Mouse (Mus musculus): Measurements from ENCODE around the gene Sytl1. TPM values are rescaled to one million over a fixed set of nuclear protein-coding genes. Genes with fewer than 3 reads are reported as not detected.

Gene Sytl1
- polyA plus RNA-seq, 1 experiment = 45.2 TPM

DNA sequence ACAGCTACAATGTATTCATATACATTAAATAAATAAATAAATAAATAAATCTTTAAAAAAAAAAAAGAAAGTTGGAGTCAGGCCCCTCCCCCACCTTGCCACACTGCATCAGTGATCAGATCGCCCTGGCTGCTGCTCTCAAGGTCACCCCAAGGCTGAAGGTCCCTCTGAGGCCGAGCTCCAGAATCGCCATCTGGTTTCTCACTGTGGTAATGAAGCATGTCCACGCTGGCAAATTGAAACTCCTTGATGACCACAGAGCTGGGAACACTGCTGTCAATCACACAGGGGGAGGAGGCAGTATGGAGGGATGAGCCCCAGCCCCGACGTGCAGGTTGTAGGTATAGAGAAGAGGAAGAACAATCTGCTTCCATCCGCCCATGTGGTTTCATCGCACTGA, 35.3 kb downstream of the Sytl1 start:
- no peak overlapping the region for H3K4me3 ChIP-seq (ENCODE audit: control insufficient read depth, insufficient read depth, low read length)
- no peak overlapping the region for H3K27ac ChIP-seq (ENCODE audit: control insufficient read depth, insufficient read depth, low read length)
- TF ChIP-seq POLR2A (IDR thresholded peaks at IDR 0.05; ENCODE audit: control insufficient read depth, extremely low read depth, insufficient read depth, low read length, poor library complexity) (no peak), CTCF (IDR thresholded peaks at IDR 0.05; ENCODE audit: borderline replicate concordance, control insufficient read depth, extremely low read depth, insufficient read depth, low read length, poor library complexity) (no peak)
- 0 out of 2 replicates have a peak, but pooled peaks cover 2% of the 10 kb centered on the region for H3K4me1 ChIP-seq (replicated peaks; ENCODE audit: control insufficient read depth, insufficient read depth, low read length)
- no peaks in the 10 kb centered on the region for H3K27me3 ChIP-seq (ENCODE audit: control insufficient read depth, insufficient read depth, low read length)
- WGBS = 64% methylated on average over 8 of the region's 8 CpGs
- no peak for DNase-seq
- H3K36me3 ChIP-seq (ENCODE audit: control insufficient read depth, insufficient read depth, low read length) = no peaks in the 10 kb centered on the region

GRCm38 (mm10) chr4:133226073-133226472, 36.8 kb downstream of the Sytl1 start:
- Histone ChIP-seq H3K4me3 (ENCODE audit: control insufficient read depth, insufficient read depth, low read length) (no peak overlapping the region), H3K27me3 (ENCODE audit: control insufficient read depth, insufficient read depth, low read length) (no peaks in the 10 kb centered on the region), H3K4me1 (replicated peaks; ENCODE audit: control insufficient read depth, insufficient read depth, low read length) (0 out of 2 replicates have a peak, but pooled peaks cover 2% of the 10 kb centered on the region), H3K27ac (ENCODE audit: control insufficient read depth, insufficient read depth, low read length) (no peak overlapping the region), H3K36me3 (ENCODE audit: control insufficient read depth, insufficient read depth, low read length) (no peaks in the 10 kb centered on the region)
- 90% methylated on average over 10 of the region's 10 CpGs for WGBS
- TF ChIP-seq CTCF (IDR thresholded peaks at IDR 0.05; ENCODE audit: borderline replicate concordance, control insufficient read depth, extremely low read depth, insufficient read depth, low read length, poor library complexity) (no peak), POLR2A (IDR thresholded peaks at IDR 0.05; ENCODE audit: control insufficient read depth, extremely low read depth, insufficient read depth, low read length, poor library complexity) (no peak)
- DNase-seq = no peak

DNA sequence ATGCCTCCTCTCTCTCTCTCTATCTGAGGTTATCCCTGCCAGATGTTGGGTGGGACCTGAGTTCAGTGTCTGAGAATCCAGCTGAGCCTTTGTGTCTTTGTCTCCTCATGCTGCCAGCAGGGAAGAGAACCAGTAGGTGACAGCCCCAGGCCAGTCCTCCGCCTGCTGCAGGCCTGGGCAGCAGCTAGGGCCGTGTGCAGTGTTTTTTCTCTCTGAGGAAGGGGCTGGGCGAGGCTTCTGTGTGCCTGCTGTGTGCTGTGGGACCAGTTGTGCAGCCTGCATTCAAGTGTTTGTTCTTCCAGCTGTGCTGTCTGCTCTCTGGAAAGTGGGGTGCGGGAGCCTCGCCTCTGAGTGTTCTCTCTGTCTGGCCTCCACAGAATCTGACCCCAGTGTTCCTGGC, 39.0 kb downstream of the Sytl1 start:
- Histone ChIP-seq H3K4me3 (ENCODE audit: control insufficient read depth, insufficient read depth, low read length) (no peak overlapping the region), H3K27ac (ENCODE audit: control insufficient read depth, insufficient read depth, low read length) (no peak overlapping the region), H3K4me1 (replicated peaks; ENCODE audit: control insufficient read depth, insufficient read depth, low read length) (0 out of 2 replicates have a peak, but pooled peaks cover 2% of the 10 kb centered on the region), H3K27me3 (ENCODE audit: control insufficient read depth, insufficient read depth, low read length) (no peaks in the 10 kb centered on the region), H3K36me3 (ENCODE audit: control insufficient read depth, insufficient read depth, low read length) (no peaks in the 10 kb centered on the region)
- WGBS = 81% methylated on average over 5 of the region's 5 CpGs
- TF ChIP-seq CTCF (IDR thresholded peaks at IDR 0.05; ENCODE audit: borderline replicate concordance, control insufficient read depth, extremely low read depth, insufficient read depth, low read length, poor library complexity) (no peak), POLR2A (IDR thresholded peaks at IDR 0.05; ENCODE audit: control insufficient read depth, extremely low read depth, insufficient read depth, low read length, poor library complexity) (no peak)
- no peak for DNase-seq

GRCm38 (mm10) chr4:133221701-133222100, 41.2 kb downstream of the Sytl1 start:
- H3K4me1 ChIP-seq (replicated peaks; ENCODE audit: control insufficient read depth, insufficient read depth, low read length) = 0 out of 2 replicates have a peak, but pooled peaks cover 2% of the 10 kb centered on the region
- WGBS = 78% methylated on average over 8 of the region's 8 CpGs
- H3K4me3 ChIP-seq (ENCODE audit: control insufficient read depth, insufficient read depth, low read length) = no peak overlapping the region
- H3K27ac ChIP-seq (ENCODE audit: control insufficient read depth, insufficient read depth, low read length) = no peak overlapping the region
- no peaks in the 10 kb centered on the region for H3K36me3 ChIP-seq (ENCODE audit: control insufficient read depth, insufficient read depth, low read length)
- TF ChIP-seq POLR2A (IDR thresholded peaks at IDR 0.05; ENCODE audit: control insufficient read depth, extremely low read depth, insufficient read depth, low read length, poor library complexity) = no peak
- no peak for TF ChIP-seq CTCF (IDR thresholded peaks at IDR 0.05; ENCODE audit: borderline replicate concordance, control insufficient read depth, extremely low read depth, insufficient read depth, low read length, poor library complexity)
- no peaks in the 10 kb centered on the region for H3K27me3 ChIP-seq (ENCODE audit: control insufficient read depth, insufficient read depth, low read length)
- no peak for DNase-seq

- Histone ChIP-seq H3K4me1 (replicated peaks; ENCODE audit: control insufficient read depth, insufficient read depth, low read length) (0 out of 2 replicates have a peak, but pooled peaks cover 2% of the 10 kb centered on the region), H3K27ac (ENCODE audit: control insufficient read depth, insufficient read depth, low read length) (no peak overlapping the region), H3K36me3 (ENCODE audit: control insufficient read depth, insufficient read depth, low read length) (no peaks in the 10 kb centered on the region), H3K4me3 (ENCODE audit: control insufficient read depth, insufficient read depth, low read length) (no peak overlapping the region), H3K27me3 (ENCODE audit: control insufficient read depth, insufficient read depth, low read length) (no peaks in the 10 kb centered on the region)
- TF ChIP-seq CTCF (IDR thresholded peaks at IDR 0.05; ENCODE audit: borderline replicate concordance, control insufficient read depth, extremely low read depth, insufficient read depth, low read length, poor library complexity) = no peak
- no peak for TF ChIP-seq POLR2A (IDR thresholded peaks at IDR 0.05; ENCODE audit: control insufficient read depth, extremely low read depth, insufficient read depth, low read length, poor library complexity)
- DNase-seq = no peak
- WGBS = 57% methylated on average over 25 of the region's 25 CpGs
Observed at GRCm38 (mm10) chr4:133220656-133221055, 42.3 kb downstream of the Sytl1 start.

DNA sequence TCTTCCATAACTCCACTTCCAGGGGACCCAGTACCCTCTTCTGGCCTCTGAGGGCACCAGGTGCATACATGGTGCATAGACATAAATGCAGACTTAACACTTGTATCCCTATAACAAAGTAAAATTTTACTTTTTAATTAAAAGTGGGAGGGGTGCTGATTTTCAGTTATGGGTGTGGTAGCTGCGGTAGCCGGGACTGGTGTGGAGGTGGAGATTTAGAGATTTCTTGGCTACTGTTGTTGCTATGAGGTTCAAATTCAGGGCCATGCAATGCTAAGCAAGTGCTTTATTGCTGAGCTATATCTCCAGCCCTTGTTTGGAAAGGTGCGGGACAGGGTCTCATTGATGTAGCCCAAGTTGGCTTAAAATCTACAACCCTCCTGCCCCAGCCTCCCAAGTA, 44.2 kb downstream of the Sytl1 start:
- Histone ChIP-seq H3K27me3 (ENCODE audit: control insufficient read depth, insufficient read depth, low read length) (no peaks in the 10 kb centered on the region), H3K27ac (ENCODE audit: control insufficient read depth, insufficient read depth, low read length) (no peak overlapping the region), H3K36me3 (ENCODE audit: control insufficient read depth, insufficient read depth, low read length) (no peaks in the 10 kb centered on the region), H3K4me1 (replicated peaks; ENCODE audit: control insufficient read depth, insufficient read depth, low read length) (no peaks in the 10 kb centered on the region), H3K4me3 (ENCODE audit: control insufficient read depth, insufficient read depth, low read length) (no peak overlapping the region)
- DNase-seq = no peak
- no peak for TF ChIP-seq CTCF (IDR thresholded peaks at IDR 0.05; ENCODE audit: borderline replicate concordance, control insufficient read depth, extremely low read depth, insufficient read depth, low read length, poor library complexity)
- TF ChIP-seq POLR2A (IDR thresholded peaks at IDR 0.05; ENCODE audit: control insufficient read depth, extremely low read depth, insufficient read depth, low read length, poor library complexity) = no peak
- WGBS = 95% methylated on average over 3 of the region's 3 CpGs

- H3K27me3 ChIP-seq (ENCODE audit: control insufficient read depth, insufficient read depth, low read length) = no peaks in the 10 kb centered on the region
- TF ChIP-seq CTCF (IDR thresholded peaks at IDR 0.05; ENCODE audit: borderline replicate concordance, control insufficient read depth, extremely low read depth, insufficient read depth, low read length, poor library complexity) (peak; percentile 85; the same call in 1 of the 2 replicates), POLR2A (IDR thresholded peaks at IDR 0.05; ENCODE audit: control insufficient read depth, extremely low read depth, insufficient read depth, low read length, poor library complexity) (no peak)
- no peaks in the 10 kb centered on the region for H3K36me3 ChIP-seq (ENCODE audit: control insufficient read depth, insufficient read depth, low read length)
- no peak overlapping the region for H3K27ac ChIP-seq (ENCODE audit: control insufficient read depth, insufficient read depth, low read length)
- WGBS = 18% methylated on average over 5 of the region's 5 CpGs
- no peak overlapping the region for H3K4me3 ChIP-seq (ENCODE audit: control insufficient read depth, insufficient read depth, low read length)
- H3K4me1 ChIP-seq (replicated peaks; ENCODE audit: control insufficient read depth, insufficient read depth, low read length) = peaks cover 9% of the 10 kb centered on the region
- peak; percentile 75 for DNase-seq
Observed at GRCm38 (mm10) chr4:133217641-133218040, 45.3 kb downstream of the Sytl1 start.

Data from thymus, adult 2 months (tissue).